Mouse (Mus musculus) heart, embryonic 14.5 days (tissue): ENCODE data around the gene Samd10. TPM values are rescaled to one million over a fixed set of nuclear protein-coding genes. Genes with fewer than 3 reads are reported as not detected.

Experiments used
- ATAC-seq: fragments of 200-750 bp; cut with Nextera tagmentation; 2 replicates; pipeline ENCODE4 v1.8.0; 2017; ENCODE audit warnings: low read depth, moderate TSS enrichment; ENCODE audit not compliant: insufficient number of reproducible peaks, insufficient read depth, low FRiP score
- H3K27ac ChIP-seq, 2 experiments: fragments of 200-500 bp in 1 of 2; fragments of 300-500 bp in 1 of 2; sonication (generic) in 1 of 2; replicated peaks in 1 of 2; 2 replicates each; pipeline ENCODE4 v1.5.1; 2012 to 2014; ENCODE audit warnings: low read depth in 2 of 2, low read length in 2 of 2, control low read depth in 1 of 2, mild to moderate bottlenecking in 1 of 2, mixed read lengths in 1 of 2; ENCODE audit not compliant: control insufficient read depth in 1 of 2, insufficient read depth in 1 of 2
- H3K27me3 ChIP-seq: fragments of 300-500 bp; sonication (generic); 2 replicates; pipeline ENCODE4 v1.6.1; 2014; ENCODE audit warnings: mild to moderate bottlenecking, low read length, control low read depth; ENCODE audit not compliant: control insufficient read depth, insufficient read depth
- H3K36me3 ChIP-seq: fragments of 300-500 bp; sonication (generic); 2 replicates; pipeline ENCODE4 v1.6.1; 2014; ENCODE audit warnings: mild to moderate bottlenecking, control low read depth, low read length, mixed read lengths; ENCODE audit not compliant: control insufficient read depth, insufficient read depth
- H3K4me1 ChIP-seq, 2 experiments: fragments of 200-500 bp in 1 of 2; fragments of 300-500 bp in 1 of 2; sonication (generic) in 1 of 2; 2 replicates each; pipeline ENCODE4 v1.6.1; 2012 to 2014; ENCODE audit warnings: low read length in 2 of 2, control low read depth in 1 of 2, mixed read lengths in 1 of 2; ENCODE audit not compliant: control insufficient read depth in 2 of 2, insufficient read depth in 2 of 2
- H3K4me2 ChIP-seq: fragments of 300-500 bp; sonication (generic); 2 replicates; pipeline ENCODE4 v1.6.1; 2014; ENCODE audit warnings: mild to moderate bottlenecking, low read length
- H3K4me3 ChIP-seq, 2 experiments: fragments of 200-500 bp in 1 of 2; fragments of 300-500 bp in 1 of 2; sonication (generic) in 1 of 2; 2 replicates each; pipeline ENCODE4 v1.5.1; 2012 to 2014; ENCODE audit warnings: low read length in 2 of 2, mild to moderate bottlenecking in 2 of 2, control low read depth in 1 of 2, low read depth in 1 of 2, moderate library complexity in 1 of 2; ENCODE audit not compliant: control insufficient read depth in 1 of 2, insufficient read depth in 1 of 2
- H3K9ac ChIP-seq: fragments of 300-500 bp; sonication (generic); 2 replicates; pipeline ENCODE4 v1.6.1; 2014; ENCODE audit warnings: mild to moderate bottlenecking, low read length
- H3K9me3 ChIP-seq: fragments of 300-500 bp; sonication (generic); 2 replicates; pipeline ENCODE4 v1.6.1; 2016; ENCODE audit warnings: low read length, control low read depth; ENCODE audit not compliant: control insufficient read depth
- WGBS: fragments of 180-500 bp; shearing (Covaris S2); extraction: QIAGEN DNeasy Blood & Tissue Kit; methylation state at CpG from one replicate; pipeline ENCODE4 v1.1.7; 2014; 5-methylcytosine and 5-hydroxymethylcytosine counted together
- polyA plus RNA-seq: library from polyadenylated mRNA; unstranded; fragments of >200 nt; fragmentation: Nextera tagmentation; extraction: Ambion mirVana; gene quantifications from 2 replicates; pipeline ENCODE4 v1.2.1, GENCODE M21; 2014

Samd10 gene
- polyA plus RNA-seq, 1 experiment from 2014 or later = 13.3 TPM

- H3K36me3 ChIP-seq = peaks cover 84% of the 10 kb centered on the region
Observed at GRCm38 (mm10) chr2:181623401-181623800, 24.4 kb upstream of the Samd10 start.

GRCm38 (mm10) chr2:181618761-181619495 lies 19.9 kb upstream of the Samd10 start:
- no peaks in the 10 kb centered on the region for H3K4me1 ChIP-seq
- no peaks in the 10 kb centered on the region for H3K27me3 ChIP-seq
- ATAC-seq = no peak
- no peak overlapping the region for H3K27ac ChIP-seq
- H3K9me3 ChIP-seq = no peaks in the 10 kb centered on the region
- no peak overlapping the region for H3K9ac ChIP-seq
- no peak overlapping the region for H3K4me3 ChIP-seq
- H3K4me2 ChIP-seq = no peak overlapping the region
- H3K36me3 ChIP-seq = peaks cover 80% of the 10 kb centered on the region
- WGBS = 88% methylated on average over 5 of the region's 5 CpGs

More at GRCm38 (mm10) chr2:181623401-181623800, 24.4 kb upstream of the Samd10 start:
- no peak for ATAC-seq
- no peak overlapping the region for H3K27ac ChIP-seq
- no peak overlapping the region for H3K4me3 ChIP-seq
- H3K9ac ChIP-seq = no peak overlapping the region
- H3K9me3 ChIP-seq = no peaks in the 10 kb centered on the region
- H3K27me3 ChIP-seq = no peaks in the 10 kb centered on the region
- no peak overlapping the region for H3K4me2 ChIP-seq
- no peaks in the 10 kb centered on the region for H3K4me1 ChIP-seq

- H3K4me2 ChIP-seq = peak overlapping the region; percentile 86
- no peak overlapping the region for H3K27ac ChIP-seq
- no peak overlapping the region for H3K4me3 ChIP-seq
- H3K9me3 ChIP-seq = no peaks in the 10 kb centered on the region
- WGBS = 71% methylated on average over 4 of the region's 4 CpGs
- no peak overlapping the region; the same call in 1 of the 2 replicates for H3K9ac ChIP-seq
- peaks cover 4 to 17% of the 10 kb centered on the region in 2 experiments for H3K4me1 ChIP-seq
- ATAC-seq = no peak
- no peaks in the 10 kb centered on the region for H3K36me3 ChIP-seq
- no peaks in the 10 kb centered on the region for H3K27me3 ChIP-seq
Observed at GRCm38 (mm10) chr2:181602367-181602766, 3.4 kb upstream of the Samd10 start.

GRCm38 (mm10) chr2:181601751-181602145 lies 2.7 kb upstream of the Samd10 start:
- Histone ChIP-seq H3K4me1 (peaks cover 4 to 17% of the 10 kb centered on the region in 2 experiments), H3K4me2 (peak overlapping the region; percentile 86), H3K9ac (peak overlapping the region; percentile 94), H3K36me3 (no peaks in the 10 kb centered on the region), H3K9me3 (no peaks in the 10 kb centered on the region), H3K4me3 (peak overlapping the region; percentile 85 to 96), H3K27me3 (no peaks in the 10 kb centered on the region), H3K27ac (no peak overlapping the region)
- no peak for ATAC-seq
- WGBS = 31% methylated on average over 10 of the region's 10 CpGs

- H3K4me1 ChIP-seq = peaks cover 4 to 17% of the 10 kb centered on the region in 2 experiments
- H3K27me3 ChIP-seq = no peaks in the 10 kb centered on the region
- H3K27ac ChIP-seq = peak overlapping the region; percentile 80 to 86
- H3K4me3 ChIP-seq = peak overlapping the region; percentile 85 to 96
- WGBS = 2% methylated on average over 57 of the region's 57 CpGs
- H3K36me3 ChIP-seq = no peaks in the 10 kb centered on the region
- no peaks in the 10 kb centered on the region for H3K9me3 ChIP-seq
- peak overlapping the region; percentile 86 for H3K4me2 ChIP-seq
- H3K9ac ChIP-seq = peak overlapping the region; percentile 94
- ATAC-seq = peak; percentile 87
Observed at GRCm38 (mm10) chr2:181600828-181601750, 2.1 kb upstream of the Samd10 start.

- no peak for ATAC-seq
- no peaks in the 10 kb centered on the region for H3K9me3 ChIP-seq
- H3K36me3 ChIP-seq = no peaks in the 10 kb centered on the region
- H3K27ac ChIP-seq = peak overlapping the region in 1 of 2 experiments; percentile 80; a peak in 2 of 4 replicates
- H3K4me1 ChIP-seq = peaks cover 4 to 17% of the 10 kb centered on the region in 2 experiments
- H3K4me2 ChIP-seq = peak overlapping the region; percentile 86
- no peaks in the 10 kb centered on the region for H3K27me3 ChIP-seq
- peak overlapping the region; percentile 85 to 96; a peak in 3 of 4 replicates for H3K4me3 ChIP-seq
- peak overlapping the region; percentile 94 for H3K9ac ChIP-seq
- 65% methylated on average over 6 of the region's 6 CpGs for WGBS
Observed at GRCm38 (mm10) chr2:181600226-181600758, 1.3 kb upstream of the Samd10 start.

- H3K36me3 ChIP-seq = no peaks in the 10 kb centered on the region
- no peak overlapping the region for H3K27ac ChIP-seq
- no peak overlapping the region for H3K4me2 ChIP-seq
- no peak overlapping the region for H3K9ac ChIP-seq
- H3K27me3 ChIP-seq = no peaks in the 10 kb centered on the region
- 61% methylated on average over 7 of the region's 7 CpGs for WGBS
- ATAC-seq = no peak
- peaks cover 4 to 21% of the 10 kb centered on the region in 2 experiments for H3K4me1 ChIP-seq
- H3K4me3 ChIP-seq = no peak overlapping the region
- H3K9me3 ChIP-seq = no peaks in the 10 kb centered on the region
Observed at GRCm38 (mm10) chr2:181597378-181598061, 1.5 kb downstream of the Samd10 start.
